Mouse (Mus musculus): ENCODE results near the gene Syt3. TPM values are rescaled to one million over a fixed set of nuclear protein-coding genes. Genes with fewer than 3 reads are reported as not detected.

Gene Syt3
- total and polyA plus RNA-seq, 3 experiments, result 4.8 to 12.1 (median 6.2) TPM

DNA sequence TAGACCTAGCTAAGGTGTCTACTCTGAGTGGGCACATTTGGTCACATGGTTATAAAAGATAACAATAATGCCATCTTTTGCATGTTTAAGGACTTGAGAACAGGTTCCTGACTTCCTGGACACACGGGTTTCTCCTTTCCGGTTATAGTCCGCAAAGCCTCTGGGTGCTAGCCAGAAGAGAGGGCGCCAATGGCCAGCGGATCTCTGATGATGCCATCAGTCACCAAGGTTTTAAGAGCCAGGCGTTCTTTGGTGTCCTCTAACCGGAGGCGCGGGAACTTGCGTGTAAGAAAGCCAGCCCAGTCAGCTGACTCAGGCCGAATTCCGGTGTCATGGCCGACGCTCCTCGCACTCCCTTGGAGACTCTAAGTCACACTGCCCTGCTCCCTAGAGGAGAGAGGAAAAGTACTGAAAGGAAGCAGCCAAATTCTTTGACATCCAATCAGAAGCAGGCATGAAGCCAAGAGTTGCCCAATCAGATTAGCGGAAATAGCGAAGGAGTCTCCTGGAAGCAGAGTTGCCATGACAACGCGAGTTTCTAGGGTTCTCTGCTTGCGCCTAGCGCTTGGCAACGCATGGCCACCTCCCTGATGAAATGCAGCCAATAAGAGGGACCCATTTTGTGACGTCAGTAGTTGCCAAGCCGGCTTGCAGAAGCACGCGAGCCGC, 21.6 kb downstream of the Syt3 start:
- DNase-seq, result peak; percentile 89

DNA sequence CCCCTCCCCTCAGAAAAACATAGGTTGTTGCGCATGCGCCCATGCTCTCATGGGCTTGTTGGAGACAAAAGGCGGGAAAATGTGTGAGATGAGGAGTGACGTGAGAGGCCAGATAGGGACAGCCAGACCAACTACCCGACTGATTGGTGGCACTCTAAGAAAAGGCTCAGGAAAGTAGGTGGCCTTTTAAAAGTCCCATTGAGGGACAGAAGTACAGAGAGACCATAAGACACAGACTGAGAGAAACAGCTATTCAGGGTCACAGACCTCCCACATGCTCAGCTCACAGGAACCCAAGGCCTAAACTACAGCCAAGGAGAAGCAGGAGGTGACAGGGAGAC, 22.1 kb downstream of the Syt3 start:
- no peak for DNase-seq

- no peak for DNase-seq
Measured at GRCm38 (mm10) chr7:44411144-44411543, 27.2 kb downstream of the Syt3 start.

DNA sequence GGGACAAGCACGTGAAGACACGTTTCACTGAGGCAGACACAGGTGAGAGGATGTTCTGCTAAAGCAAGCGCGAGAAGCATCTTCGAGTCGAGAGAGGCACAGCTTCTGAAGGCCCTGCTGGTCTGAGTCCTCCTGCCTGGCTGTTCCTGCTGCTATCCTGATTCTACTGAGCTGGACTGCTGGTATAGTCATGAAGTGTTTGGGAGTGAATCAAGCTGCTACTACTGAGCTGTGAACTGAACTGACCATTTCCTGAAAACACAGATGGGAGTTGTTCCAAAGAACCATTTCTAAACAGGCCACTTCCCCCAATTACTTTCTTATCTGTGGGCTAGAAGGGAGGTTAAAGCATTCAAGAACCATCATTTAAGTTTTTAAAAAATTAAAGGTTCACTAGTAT, 29.4 kb downstream of the Syt3 start:
- no peak for DNase-seq

DNA sequence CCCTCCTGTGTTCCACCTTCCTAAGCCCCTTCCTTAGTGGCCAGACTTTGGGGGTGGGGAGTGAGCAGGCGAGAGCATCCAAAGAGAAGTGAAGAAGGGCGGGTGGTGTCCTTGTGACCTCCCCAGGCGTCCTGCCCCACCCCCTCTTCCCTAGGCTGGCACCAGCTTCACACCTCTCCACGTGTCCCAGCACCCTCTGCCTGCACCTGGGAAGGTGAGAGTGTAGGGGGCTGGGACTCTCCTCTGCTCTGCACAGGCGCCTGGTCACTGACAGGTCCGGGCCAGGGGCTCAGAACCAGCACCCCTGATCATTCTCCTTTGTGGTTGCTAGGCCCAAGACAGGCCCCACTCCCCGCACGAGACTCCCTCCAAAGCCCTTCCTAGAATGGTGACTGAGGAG, 43.8 kb downstream of the Syt3 start:
- DNase-seq, result no peak

DNA sequence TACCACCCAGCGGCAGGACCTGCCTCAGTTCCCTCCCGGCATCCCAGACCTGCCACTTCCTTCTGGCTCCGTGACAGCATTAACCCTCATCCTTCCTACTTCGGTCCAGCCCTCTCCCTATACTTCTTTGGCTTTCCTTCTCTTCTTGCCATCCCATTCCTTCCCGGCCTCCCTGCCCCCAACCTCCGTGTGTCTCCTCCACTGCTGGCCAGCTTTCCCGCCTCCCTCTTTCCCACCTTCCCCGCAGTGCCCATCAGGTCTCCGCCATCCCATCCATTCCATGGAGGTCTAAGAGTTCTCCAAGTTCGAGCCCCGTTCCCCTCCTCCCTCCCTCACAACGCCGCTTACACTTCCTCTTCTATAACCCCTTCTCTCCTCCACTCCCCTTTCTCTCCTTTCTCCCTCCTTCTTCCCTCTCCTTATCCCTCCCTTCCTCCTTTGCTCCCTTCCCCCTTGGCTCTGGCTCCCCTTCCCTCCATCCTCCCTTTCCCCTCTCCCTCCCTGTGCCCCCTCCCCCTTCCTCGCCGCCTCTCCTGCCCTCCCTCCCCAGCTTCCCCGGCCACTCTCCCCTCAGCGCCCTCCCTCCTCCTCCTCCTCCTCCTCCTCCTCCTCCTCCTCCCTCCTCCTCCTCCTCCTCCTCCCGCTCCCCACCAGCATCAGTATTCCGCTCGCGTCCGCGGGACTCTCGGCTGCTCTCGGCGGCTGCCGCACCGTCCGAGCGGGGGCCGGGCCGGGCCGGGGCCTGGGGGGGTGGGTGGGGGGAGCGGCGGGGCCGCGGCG, 44.5 kb downstream of the Syt3 start:
- no peak for DNase-seq

DNA sequence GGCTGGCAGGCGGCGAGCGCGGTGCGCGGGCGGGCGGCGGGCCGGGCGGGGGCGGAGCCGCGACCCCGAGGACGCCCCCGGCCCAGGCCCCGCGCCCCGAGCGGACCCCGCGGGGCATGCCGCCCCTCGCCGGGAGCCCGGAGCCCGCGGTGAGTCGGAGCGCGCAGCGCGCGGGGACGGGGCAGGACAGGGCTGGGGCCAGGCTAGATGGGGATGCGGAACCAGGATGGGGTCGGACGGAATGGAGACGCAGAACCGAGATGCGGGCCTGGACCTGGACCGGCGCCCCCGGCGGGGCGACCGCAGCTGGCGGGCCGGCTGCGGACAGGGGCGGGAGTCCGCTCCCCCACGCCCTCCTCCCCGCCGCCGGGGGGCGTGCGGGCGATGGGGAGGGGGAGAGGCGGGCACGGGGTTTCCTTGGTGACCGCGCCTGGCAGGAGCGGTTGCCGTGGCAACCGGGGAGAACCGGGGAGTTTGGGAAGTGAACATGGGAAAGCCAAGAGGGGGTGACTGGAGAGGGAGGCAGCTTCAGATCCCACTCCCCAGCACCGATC, 45.1 kb downstream of the Syt3 start, which contains the start of gene Lrrc4b:
Gene Lrrc4b (plus strand): TSS at position 51 of the 554 bp plus-strand sequence.
- DNase-seq, result no peak

- no peak for DNase-seq
Measured at GRCm38 (mm10) chr7:44429534-44430488, 45.9 kb downstream of the Syt3 start.

DNA sequence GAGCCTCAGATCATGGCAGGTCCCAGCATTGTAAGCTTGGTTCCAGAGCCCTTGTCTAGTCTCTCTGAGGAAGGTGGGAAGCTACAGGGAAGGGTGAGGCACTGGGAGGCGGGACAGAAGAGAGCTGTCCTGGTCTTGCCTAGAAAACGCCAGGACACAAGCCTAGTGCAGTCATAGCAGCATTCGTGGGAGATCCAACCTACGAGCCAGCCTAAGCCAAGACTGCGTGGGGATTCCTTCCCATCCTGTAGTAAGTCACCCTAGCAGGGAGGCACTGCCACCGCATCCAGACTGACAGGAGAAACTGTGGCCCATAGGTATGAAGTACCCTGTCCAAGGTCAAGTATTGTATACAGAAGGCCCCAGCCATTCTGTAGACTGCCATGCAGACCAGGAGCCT, 48.6 kb downstream of the Syt3 start:
- DNase-seq, result no peak

GRCm38 (mm10) chr7:44433371-44433770, 49.5 kb downstream of the Syt3 start:
- no peak for DNase-seq

DNA sequence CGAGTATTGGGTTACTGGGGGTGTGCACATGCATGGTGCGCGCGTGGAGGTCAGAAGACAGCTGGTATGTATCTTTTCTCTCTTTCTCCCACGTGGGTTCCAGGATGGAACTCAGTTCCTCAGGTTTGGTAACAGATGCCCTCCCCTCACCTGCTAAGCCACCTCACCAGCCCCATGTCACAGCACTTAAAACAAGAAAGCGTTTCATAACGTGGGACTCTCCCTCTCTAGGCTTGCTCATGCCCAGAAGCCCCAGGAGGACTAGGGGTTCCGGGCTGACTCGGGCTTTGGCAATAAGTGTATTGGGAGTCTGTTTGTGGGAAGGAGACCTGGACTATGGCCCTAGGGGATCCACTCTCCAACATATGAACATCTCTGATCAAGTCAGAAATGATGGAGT, 50.2 kb downstream of the Syt3 start:
- no peak for DNase-seq

- DNase-seq, result no peak
Measured at GRCm38 (mm10) chr7:44435796-44436195, 51.9 kb downstream of the Syt3 start.

- DNase-seq, result no peak
Measured at GRCm38 (mm10) chr7:44436267-44436666, 52.4 kb downstream of the Syt3 start.

DNA sequence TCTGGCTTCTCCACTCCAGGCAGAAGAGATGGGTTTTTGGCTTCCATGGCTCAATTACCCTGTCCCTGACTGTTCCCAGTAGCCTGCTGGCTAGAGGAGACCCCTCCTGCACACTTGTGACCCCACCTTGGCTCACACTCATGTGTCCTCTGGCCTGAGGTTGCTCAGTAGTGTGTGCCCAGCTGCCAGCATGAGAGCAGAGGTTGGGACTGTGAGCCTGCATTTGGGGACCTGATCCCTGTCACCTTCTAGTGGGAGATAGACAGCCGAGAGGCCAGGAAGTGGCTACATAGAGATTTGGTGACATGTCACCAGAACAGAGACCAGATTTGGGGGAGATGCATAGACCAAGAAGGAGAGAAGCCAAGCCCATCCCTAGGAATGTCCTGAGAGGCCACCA, 53.3 kb downstream of the Syt3 start:
- DNase-seq, result no peak

DNA sequence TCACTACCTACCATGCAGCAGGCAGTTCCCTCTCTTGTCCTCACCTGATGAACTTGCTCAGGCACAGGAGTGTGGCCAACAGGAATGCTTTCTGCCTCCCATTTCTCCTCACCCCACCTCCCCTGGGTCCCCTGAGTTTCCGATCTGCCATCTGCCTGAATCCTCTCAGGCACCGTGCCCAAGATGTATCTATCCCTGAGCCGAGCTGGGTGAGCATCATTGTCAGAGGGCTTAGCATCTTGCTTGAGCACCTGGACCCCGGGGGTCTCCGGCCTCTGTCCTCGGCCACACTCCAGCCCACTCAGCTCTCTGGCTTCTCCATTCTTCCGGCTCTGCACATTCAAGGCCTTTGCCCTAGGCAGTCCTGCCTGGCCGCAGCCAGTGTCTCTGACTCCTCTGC, 54.0 kb downstream of the Syt3 start:
- no peak for DNase-seq

- DNase-seq, result no peak
Measured at GRCm38 (mm10) chr7:44439696-44440095, 55.8 kb downstream of the Syt3 start.

DNA sequence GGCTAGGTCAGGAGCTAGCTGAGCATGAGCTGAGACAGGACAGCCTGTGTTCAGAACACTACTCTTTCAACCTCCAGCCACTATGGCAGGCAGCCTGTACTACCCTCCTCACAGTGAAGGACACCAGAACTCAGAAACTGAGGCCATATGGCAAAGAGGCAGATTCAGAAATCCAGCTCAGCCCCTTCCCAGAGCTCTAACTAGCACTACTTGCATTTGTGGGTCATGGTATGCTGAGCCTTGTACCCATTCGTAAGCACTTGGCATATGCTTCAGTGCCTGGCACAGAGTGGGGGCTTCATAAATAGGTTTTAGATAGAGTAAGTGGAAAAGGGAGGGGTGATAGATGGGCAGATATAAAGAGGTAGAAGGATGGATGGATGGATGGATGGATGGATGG, 56.6 kb downstream of the Syt3 start:
- DNase-seq, result no peak

DNA sequence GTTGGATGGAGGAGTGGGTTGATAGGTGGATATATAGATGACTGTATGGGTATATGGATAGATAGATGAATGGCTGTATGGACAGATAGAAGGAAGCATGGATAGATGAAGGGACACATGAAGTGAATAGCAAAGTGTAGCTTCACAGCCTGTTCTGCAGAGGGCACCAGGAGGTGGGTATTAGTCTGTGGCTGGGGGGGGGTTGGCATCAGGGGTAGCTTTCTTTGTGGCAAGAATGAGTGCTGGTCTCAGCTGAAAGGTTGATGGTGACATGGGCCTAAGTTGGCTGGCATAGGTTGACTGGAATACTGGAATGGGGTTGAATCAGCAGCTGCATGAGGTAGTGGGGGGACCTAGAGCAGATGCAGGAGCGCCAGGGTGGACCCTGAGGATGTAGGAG, 57.3 kb downstream of the Syt3 start:
- DNase-seq, result no peak

GRCm38 (mm10) chr7:44441648-44442109, 57.8 kb downstream of the Syt3 start:
- no peak for DNase-seq

GRCm38 (mm10) chr7:44442407-44442821, 58.5 kb downstream of the Syt3 start:
- no peak for DNase-seq

GRCm38 (mm10) chr7:44443268-44444173, 59.6 kb downstream of the Syt3 start:
- no peak for DNase-seq

Data from adrenal gland, adult 2 months (tissue).